Mouse (Mus musculus) limb, embryonic 14.5 days (tissue): ENCODE data around the gene Klhl24. TPM values are rescaled to one million over a fixed set of nuclear protein-coding genes. Genes with fewer than 3 reads are reported as not detected.

ENCODE experiments used
- ATAC-seq: fragments of 200-750 bp; cut with Nextera tagmentation; 2 replicates; pipeline ENCODE4 v1.8.0; 2017; ENCODE audit warnings: low read depth, moderate number of reproducible peaks, moderate TSS enrichment; ENCODE audit not compliant: low FRiP score
- DNase-seq: peaks from one replicate; pipeline ENCODE4 v3.0.0-alpha.2; 2015; ENCODE audit warnings: low spot score
- H3K27ac ChIP-seq: fragments of 300-500 bp; sonication (generic); replicated peaks from 2 replicates; pipeline ENCODE4 v1.5.1; 2014; ENCODE audit warnings: low read depth, mild to moderate bottlenecking, low read length, moderate library complexity, mixed read lengths
- H3K27me3 ChIP-seq: fragments of 300-500 bp; sonication (generic); 2 replicates; pipeline ENCODE4 v1.6.1; 2014; ENCODE audit warnings: low read length, mixed read lengths; ENCODE audit not compliant: control insufficient read depth, insufficient read depth
- H3K36me3 ChIP-seq: fragments of 300-500 bp; sonication (generic); 2 replicates; pipeline ENCODE4 v1.6.1; 2014; ENCODE audit warnings: mild to moderate bottlenecking, low read length, moderate library complexity, mixed read lengths; ENCODE audit not compliant: control insufficient read depth, insufficient read depth
- H3K4me1 ChIP-seq: fragments of 300-500 bp; sonication (generic); 2 replicates; pipeline ENCODE4 v1.6.1; 2014; ENCODE audit warnings: antibody characterized with exemption, low read length, mixed read lengths; ENCODE audit not compliant: control insufficient read depth, insufficient read depth
- H3K4me2 ChIP-seq: fragments of 300-500 bp; sonication (generic); replicated peaks from 2 replicates; pipeline ENCODE4 v1.6.1; 2014; ENCODE audit warnings: low read depth, mild to moderate bottlenecking, low read length, moderate library complexity; ENCODE audit not compliant: severe bottlenecking
- H3K4me3 ChIP-seq: fragments of 300-500 bp; sonication (generic); replicated peaks from 2 replicates; pipeline ENCODE4 v1.5.1; 2014; ENCODE audit warnings: low read length
- H3K9ac ChIP-seq: fragments of 300-500 bp; sonication (generic); 2 replicates; pipeline ENCODE4 v1.6.1; 2014; ENCODE audit warnings: mild to moderate bottlenecking, low read depth, low read length, moderate library complexity; ENCODE audit not compliant: severe bottlenecking
- H3K9me3 ChIP-seq: fragments of 300-500 bp; sonication (generic); 2 replicates; pipeline ENCODE4 v1.6.1; 2016; ENCODE audit warnings: low read length; ENCODE audit not compliant: control insufficient read depth
- POLR2A ChIP-seq: fragments of 200-500 bp; IDR thresholded peaks from 2 replicates; pipeline ENCODE4 v1.8.0; 2012; ENCODE audit warnings: inconsistent platforms, mild to moderate bottlenecking, moderate library complexity, borderline replicate concordance; ENCODE audit not compliant: insufficient read depth, insufficient read length; ENCODE audit errors: extremely low read depth
- WGBS: fragments of 180-500 bp; shearing (Covaris S2); extraction: QIAGEN DNeasy Blood & Tissue Kit; methylation state at CpG from one replicate; pipeline ENCODE4 v1.1.7; 2014; 5-methylcytosine and 5-hydroxymethylcytosine counted together
- polyA plus RNA-seq, 2 experiments: library from polyadenylated mRNA; depleted of rRNA in 1 of 2; stranded (reverse) in 1 of 2; unstranded in 1 of 2; fragments of >200 nt; fragmentation: Nextera tagmentation in 1 of 2; extraction: Ambion mirVana in 1 of 2; gene quantifications; 2 replicates each; pipeline versions ENCODE4 v1.2.1 to v1.2.3; 2012 to 2014

The Klhl24 gene
- polyA plus RNA-seq, 2 experiments: 14.9 to 26.6 TPM

- no peaks in the 10 kb centered on the region for H3K9me3 ChIP-seq
- 91% methylated on average over 3 of the region's 3 CpGs for WGBS
- H3K4me2 ChIP-seq: no peak overlapping the region
- TF ChIP-seq POLR2A: no peak
- H3K27me3 ChIP-seq: no peaks in the 10 kb centered on the region
- H3K27ac ChIP-seq: no peak overlapping the region
- ATAC-seq (no peak), DNase-seq (no peak)
- no peak overlapping the region for H3K9ac ChIP-seq
- H3K36me3 ChIP-seq: peaks cover 3% of the 10 kb centered on the region
- H3K4me1 ChIP-seq: peaks cover 14% of the 10 kb centered on the region
- no peak overlapping the region for H3K4me3 ChIP-seq
Observed at GRCm38 (mm10) chr16:20144568-20144967, 47.2 kb downstream of the Klhl24 start.

- no peak for TF ChIP-seq POLR2A
- H3K4me1 ChIP-seq: no peaks in the 10 kb centered on the region
- no peak overlapping the region for H3K4me2 ChIP-seq
- WGBS: 69% methylated on average over 5 of the region's 5 CpGs
- no peaks in the 10 kb centered on the region for H3K9me3 ChIP-seq
- no peak overlapping the region for H3K9ac ChIP-seq
- no peak for DNase-seq
- peaks cover 51% of the 10 kb centered on the region for H3K36me3 ChIP-seq
- ATAC-seq: no peak
- no peaks in the 10 kb centered on the region for H3K27me3 ChIP-seq
- H3K27ac ChIP-seq: no peak overlapping the region
- H3K4me3 ChIP-seq: no peak overlapping the region
Observed at GRCm38 (mm10) chr16:20151991-20152390, 54.6 kb downstream of the Klhl24 start.

- H3K9me3 ChIP-seq: no peaks in the 10 kb centered on the region
- 75% methylated on average over 3 of the region's 3 CpGs for WGBS
- no peak overlapping the region for H3K9ac ChIP-seq
- DNase-seq (no peak), ATAC-seq (no peak)
- H3K4me3 ChIP-seq: no peak overlapping the region
- no peak overlapping the region for H3K4me2 ChIP-seq
- no peak for TF ChIP-seq POLR2A
- H3K4me1 ChIP-seq: no peaks in the 10 kb centered on the region
- H3K27ac ChIP-seq: no peak overlapping the region
- H3K27me3 ChIP-seq: no peaks in the 10 kb centered on the region
- peaks cover 67% of the 10 kb centered on the region for H3K36me3 ChIP-seq
Observed at GRCm38 (mm10) chr16:20153742-20154141, 56.4 kb downstream of the Klhl24 start.

- no peaks in the 10 kb centered on the region for H3K9me3 ChIP-seq
- no peaks in the 10 kb centered on the region for H3K4me1 ChIP-seq
- no peaks in the 10 kb centered on the region for H3K27me3 ChIP-seq
- 81% methylated on average over 2 of the region's 2 CpGs for WGBS
- no peak overlapping the region for H3K4me2 ChIP-seq
- H3K4me3 ChIP-seq: no peak overlapping the region
- ATAC-seq (no peak), DNase-seq (no peak)
- H3K9ac ChIP-seq: no peak overlapping the region
- no peak overlapping the region for H3K27ac ChIP-seq
- no peak for TF ChIP-seq POLR2A
- peaks cover 92% of the 10 kb centered on the region for H3K36me3 ChIP-seq
Observed at GRCm38 (mm10) chr16:20160130-20160529, 62.8 kb downstream of the Klhl24 start.

- WGBS: 91% methylated on average over 3 of the region's 3 CpGs
- ATAC-seq: no peak
- peaks cover 89% of the 10 kb centered on the region for H3K36me3 ChIP-seq
Observed at GRCm38 (mm10) chr16:20169071-20169470, 71.7 kb downstream of the Klhl24 start.

More at GRCm38 (mm10) chr16:20169071-20169470, 71.7 kb downstream of the Klhl24 start:
- H3K9ac ChIP-seq: no peak overlapping the region
- no peak for TF ChIP-seq POLR2A
- peaks cover 10% of the 10 kb centered on the region for H3K9me3 ChIP-seq
- no peak overlapping the region for H3K4me3 ChIP-seq
- no peak overlapping the region for H3K4me2 ChIP-seq
- DNase-seq: no peak
- H3K27ac ChIP-seq: no peak overlapping the region
- no peaks in the 10 kb centered on the region for H3K4me1 ChIP-seq
- H3K27me3 ChIP-seq: no peaks in the 10 kb centered on the region
